Mouse (Mus musculus) kidney, postnatal 0 days (tissue): Measurements from ENCODE around the gene Chn1. TPM values are rescaled to one million over a fixed set of nuclear protein-coding genes. Genes with fewer than 3 reads are reported as not detected.
A peak's percentile ranks its signal among the peaks of the same experiment; 100 is the strongest.

Experiments used
- ATAC-seq: fragments of 200-750 bp; cut with Nextera tagmentation; replicated peaks from 2 replicates; pipeline ENCODE4 v1.8.0; 2017; ENCODE audit warnings: low read depth, moderate number of reproducible peaks, moderate TSS enrichment, moderate library complexity; ENCODE audit not compliant: low FRiP score
- DNase-seq: peaks from one replicate; pipeline ENCODE4 v3.0.0-alpha.2; 2016; ENCODE audit warnings: low spot score
- H3K27ac ChIP-seq: fragments of 300-500 bp; sonication (generic); 2 replicates; pipeline ENCODE4 v1.5.1; 2014; ENCODE audit warnings: mild to moderate bottlenecking
- H3K27me3 ChIP-seq: fragments of 300-500 bp; sonication (generic); 2 replicates; pipeline ENCODE4 v1.6.1; 2014; ENCODE audit warnings: low read length, mixed read lengths; ENCODE audit not compliant: insufficient read depth
- H3K36me3 ChIP-seq: fragments of 300-500 bp; sonication (generic); 2 replicates; pipeline ENCODE4 v1.6.1; 2014; ENCODE audit warnings: low read length, mixed read lengths; ENCODE audit not compliant: insufficient read depth
- H3K4me1 ChIP-seq: fragments of 300-500 bp; sonication (generic); replicated peaks from 2 replicates; pipeline ENCODE4 v1.6.1; 2014; ENCODE audit warnings: antibody characterized with exemption, low read length, mixed read lengths; ENCODE audit not compliant: insufficient read depth
- H3K4me2 ChIP-seq: fragments of 300-500 bp; sonication (generic); 2 replicates; pipeline ENCODE4 v1.6.1; 2014; ENCODE audit warnings: mild to moderate bottlenecking, low read length, moderate library complexity, mixed read lengths
- H3K4me3 ChIP-seq: fragments of 300-500 bp; sonication (generic); replicated peaks from 2 replicates; pipeline ENCODE4 v1.5.1; 2014; ENCODE audit warnings: low read depth, low read length
- H3K9ac ChIP-seq: fragments of 300-500 bp; sonication (generic); 2 replicates; pipeline ENCODE4 v1.6.1; 2014; ENCODE audit warnings: low read depth, low read length
- H3K9me3 ChIP-seq: fragments of 300-500 bp; sonication (generic); replicated peaks from 2 replicates; pipeline ENCODE4 v1.6.1; 2016; ENCODE audit warnings: low read length, inconsistent platforms, mixed read lengths
- CTCF ChIP-seq: IDR thresholded peaks from 2 replicates; pipeline ENCODE4 v1.5.1; 2016; ENCODE audit warnings: antibody characterized with exemption, low read depth, mild to moderate bottlenecking, moderate library complexity
- WGBS: fragments of 180-500 bp; shearing (Covaris S2); extraction: QIAGEN DNeasy Blood & Tissue Kit; methylation state at CpG from one replicate; pipeline ENCODE4 v1.1.7; 2014; 5-methylcytosine and 5-hydroxymethylcytosine counted together
- polyA plus RNA-seq: library from polyadenylated mRNA; unstranded; fragments of >200 nt; fragmentation: Nextera tagmentation; extraction: Ambion mirVana; gene quantifications from 2 replicates; pipeline ENCODE4 v1.2.1, GENCODE M21; 2015

Gene Chn1
- polyA plus RNA-seq, 1 experiment from 2014 or later: 12.4 TPM

DNA sequence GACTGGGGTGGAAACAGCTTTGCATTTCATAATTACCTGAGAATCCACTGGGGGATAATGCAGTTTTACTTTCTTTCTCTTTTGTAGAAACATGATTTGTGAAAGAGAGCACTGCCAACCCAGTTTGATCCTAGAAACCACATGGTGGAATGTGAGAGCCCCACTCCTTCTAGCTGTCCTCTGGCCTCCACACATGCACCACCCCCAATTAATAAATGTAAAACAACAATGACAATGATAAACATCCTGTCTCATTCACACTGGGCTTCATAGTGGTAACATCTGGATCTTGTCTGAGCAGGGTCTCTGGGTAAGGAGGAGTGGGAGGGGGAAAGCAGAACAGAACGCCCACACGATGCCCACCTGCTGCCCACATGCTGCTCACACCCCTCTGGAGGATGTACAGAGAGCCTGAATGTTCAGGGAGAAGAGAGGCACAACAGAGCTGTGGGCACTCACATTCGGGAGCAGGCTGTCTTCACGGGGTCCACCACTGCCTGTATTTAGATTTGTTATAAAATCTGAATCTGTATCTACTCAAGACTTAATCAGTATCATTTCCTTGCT lies 156.6 kb downstream of the Chn1 start:
- H3K4me2 ChIP-seq: no peak overlapping the region
- no peaks in the 10 kb centered on the region for H3K9me3 ChIP-seq
- H3K36me3 ChIP-seq: no peaks in the 10 kb centered on the region
- H3K27me3 ChIP-seq: no peaks in the 10 kb centered on the region
- TF ChIP-seq CTCF: no peak
- ATAC-seq (no peak), DNase-seq (peak; percentile 29)
- WGBS: 52% methylated on average over 4 of the region's 4 CpGs
- H3K4me1 ChIP-seq: no peaks in the 10 kb centered on the region
- H3K4me3 ChIP-seq: no peak overlapping the region
- no peak overlapping the region for H3K27ac ChIP-seq
- no peak overlapping the region for H3K9ac ChIP-seq

DNA sequence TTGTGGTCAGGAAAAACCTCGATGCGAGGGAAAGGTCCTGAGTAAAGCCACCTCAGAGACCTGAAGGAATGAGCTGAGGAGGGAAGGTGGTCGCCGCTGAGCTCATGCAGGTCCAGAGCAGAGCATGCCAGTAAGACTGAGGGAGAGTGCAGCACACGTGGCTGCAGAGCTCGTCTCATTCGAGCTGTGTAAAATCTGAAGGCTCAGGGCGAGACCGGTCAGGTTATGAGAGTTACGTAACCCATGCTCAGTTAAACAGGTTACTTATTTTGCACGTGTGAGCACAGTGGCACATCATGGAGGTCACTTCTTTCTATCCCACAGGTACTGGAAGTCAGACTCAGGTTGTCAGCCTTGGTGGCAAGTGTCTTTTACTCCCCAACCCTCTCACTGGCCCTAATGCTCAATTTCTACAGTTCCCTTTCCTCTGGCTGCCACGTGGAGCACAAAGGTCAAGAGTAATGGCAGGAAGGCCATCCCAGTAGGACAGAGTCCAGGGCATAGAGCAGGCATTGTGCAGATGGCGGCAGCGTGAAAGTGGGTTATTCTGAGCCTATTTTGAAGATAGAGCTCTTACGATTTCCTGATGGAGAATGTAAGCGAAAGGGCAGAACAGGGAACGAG lies 158.6 kb downstream of the Chn1 start:
- H3K4me1 ChIP-seq: no peaks in the 10 kb centered on the region
- ATAC-seq (peak; percentile 59), DNase-seq (no peak)
- H3K27ac ChIP-seq: no peak overlapping the region
- TF ChIP-seq CTCF: no peak
- no peak overlapping the region for H3K4me2 ChIP-seq
- no peaks in the 10 kb centered on the region for H3K36me3 ChIP-seq
- H3K9me3 ChIP-seq: no peaks in the 10 kb centered on the region
- 76% methylated on average over 17 of the region's 17 CpGs for WGBS
- no peak overlapping the region for H3K9ac ChIP-seq
- no peaks in the 10 kb centered on the region for H3K27me3 ChIP-seq
- H3K4me3 ChIP-seq: no peak overlapping the region

DNA sequence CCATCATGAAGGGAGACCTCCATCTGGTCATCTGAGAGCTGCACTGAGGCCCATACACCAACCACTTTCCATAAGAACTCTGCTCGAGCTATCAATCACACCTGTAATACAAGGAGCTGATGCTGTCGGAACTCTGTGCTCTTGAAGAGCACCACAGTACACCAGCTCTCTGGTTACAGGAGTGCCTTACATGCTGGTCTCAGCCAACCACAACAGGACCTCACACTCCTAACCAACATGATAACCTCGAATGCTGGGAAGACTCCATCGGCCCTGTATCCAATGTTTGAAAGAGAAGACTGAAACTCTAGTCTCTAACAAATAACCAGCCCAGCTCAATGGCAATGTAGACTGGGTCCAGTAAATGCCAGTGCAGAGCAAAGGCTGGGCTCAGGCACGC lies 159.7 kb downstream of the Chn1 start:
- DNase-seq: no peak
- ATAC-seq: no peak
- no peak overlapping the region for H3K4me3 ChIP-seq
- no peak for TF ChIP-seq CTCF
- no peak overlapping the region for H3K9ac ChIP-seq
- no peaks in the 10 kb centered on the region for H3K27me3 ChIP-seq
- no peaks in the 10 kb centered on the region for H3K36me3 ChIP-seq
- no peaks in the 10 kb centered on the region for H3K9me3 ChIP-seq
- no peak overlapping the region for H3K4me2 ChIP-seq
- H3K4me1 ChIP-seq: no peaks in the 10 kb centered on the region
- WGBS: 65% methylated on average over 5 of the region's 5 CpGs
- H3K27ac ChIP-seq: no peak overlapping the region

DNA sequence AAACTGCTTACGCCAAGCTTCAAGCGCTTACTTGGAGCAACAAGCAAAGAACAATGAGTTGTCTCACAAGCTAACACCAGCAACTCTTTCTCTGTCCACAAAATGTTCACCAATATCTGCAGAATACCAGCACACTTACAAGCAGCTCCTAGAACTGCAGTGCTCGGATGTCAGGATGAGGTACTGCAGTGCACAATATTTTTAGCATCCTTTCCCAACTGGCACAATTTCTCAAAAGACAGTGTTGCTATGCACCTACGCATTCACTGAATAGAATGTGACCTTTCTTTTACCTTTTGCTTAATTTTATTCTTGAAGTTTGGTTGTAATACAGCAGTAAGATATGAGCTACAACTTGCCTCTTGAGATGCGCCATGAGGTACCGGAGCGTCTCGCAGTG lies 160.8 kb downstream of the Chn1 start:
- Histone ChIP-seq H3K9ac (no peak overlapping the region), H3K4me3 (no peak overlapping the region), H3K27me3 (no peaks in the 10 kb centered on the region), H3K27ac (no peak overlapping the region), H3K4me2 (no peak overlapping the region), H3K36me3 (no peaks in the 10 kb centered on the region), H3K9me3 (no peaks in the 10 kb centered on the region), H3K4me1 (no peaks in the 10 kb centered on the region)
- TF ChIP-seq CTCF: no peak
- DNase-seq (no peak), ATAC-seq (no peak)
- WGBS: 94% methylated on average over 8 of the region's 8 CpGs

DNA sequence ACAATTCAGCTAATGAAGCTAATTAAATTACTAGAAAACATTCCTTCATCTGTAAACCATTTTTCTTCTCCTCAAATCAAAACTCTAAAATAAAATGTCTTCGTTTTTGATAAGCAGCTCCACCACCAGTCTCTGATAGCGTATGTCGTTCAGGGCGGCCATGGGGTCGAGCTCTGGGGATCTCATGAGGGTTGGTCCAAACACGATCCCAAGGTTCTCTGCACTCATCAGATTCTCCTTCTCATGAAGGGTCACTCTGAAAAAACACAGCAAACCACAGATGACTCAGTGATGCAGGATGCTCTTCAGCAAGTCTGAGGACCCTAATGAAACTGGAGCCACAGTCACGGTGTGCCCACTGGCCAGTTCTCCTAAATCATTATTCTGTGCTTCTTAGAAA lies 162.2 kb downstream of the Chn1 start:
- no peak for TF ChIP-seq CTCF
- no peak overlapping the region for H3K27ac ChIP-seq
- H3K36me3 ChIP-seq: no peaks in the 10 kb centered on the region
- no peaks in the 10 kb centered on the region for H3K27me3 ChIP-seq
- no peaks in the 10 kb centered on the region for H3K4me1 ChIP-seq
- no peak overlapping the region for H3K4me3 ChIP-seq
- H3K9me3 ChIP-seq: no peaks in the 10 kb centered on the region
- no peak overlapping the region for H3K9ac ChIP-seq
- DNase-seq (peak; percentile 29), ATAC-seq (no peak)
- H3K4me2 ChIP-seq: no peak overlapping the region
- WGBS: 69% methylated on average over 7 of the region's 7 CpGs

DNA sequence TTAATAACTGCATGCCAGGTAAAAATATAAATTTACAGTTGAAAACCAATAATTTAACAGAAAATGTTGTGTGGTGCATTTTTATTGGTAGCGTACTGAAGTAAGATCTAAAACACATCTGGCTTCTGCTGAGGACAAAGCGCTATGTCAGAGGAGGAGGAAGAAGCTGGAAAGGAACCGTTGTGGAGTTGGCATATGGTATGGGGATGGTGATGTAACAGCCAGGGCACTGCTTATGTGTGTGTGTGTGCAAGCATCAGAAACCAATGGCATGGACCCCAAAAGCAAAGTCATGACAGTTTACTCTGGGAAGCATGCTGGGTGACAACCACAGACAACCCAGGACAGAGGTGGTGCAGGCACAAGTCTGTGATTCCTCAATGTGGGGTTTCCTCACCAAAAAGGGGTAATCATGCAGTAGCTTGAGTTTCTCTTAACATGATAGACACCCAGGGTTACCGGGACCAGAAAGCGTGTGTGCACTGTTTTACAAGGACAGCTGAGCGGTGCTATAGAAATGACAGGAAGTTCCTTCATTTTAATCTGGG lies 162.7 kb downstream of the Chn1 start:
- no peaks in the 10 kb centered on the region for H3K9me3 ChIP-seq
- H3K4me1 ChIP-seq: no peaks in the 10 kb centered on the region
- no peak overlapping the region for H3K9ac ChIP-seq
- H3K4me2 ChIP-seq: no peak overlapping the region
- ATAC-seq: no peak
- H3K4me3 ChIP-seq: no peak overlapping the region
- no peaks in the 10 kb centered on the region for H3K27me3 ChIP-seq
- whole genome bisulfite sequencing: 94% methylated on average over 6 of the region's 6 CpGs
- no peak for DNase-seq
- no peaks in the 10 kb centered on the region for H3K36me3 ChIP-seq
- no peak for TF ChIP-seq CTCF
- H3K27ac ChIP-seq: no peak overlapping the region
